Mouse (Mus musculus) spleen, adult 2 months (tissue): ENCODE measurements at regions not wholly inside any gene's neighbourhood (a gene's known extent, or its start where the extent isn't known, plus 50 kb on each side); places are given as distances from the start of the nearest gene placed in this dataset.

Experiments
- CTCF ChIP-seq: fragments of 200-500 bp; IDR thresholded peaks from 2 replicates; pipeline ENCODE4 v1.5.1; 2011; ENCODE audit warnings: mild to moderate bottlenecking, inconsistent platforms; ENCODE audit not compliant: insufficient read depth, insufficient read length, insufficient replicate concordance; ENCODE audit errors: extremely low read depth
- POLR2A ChIP-seq: fragments of 200-500 bp; IDR thresholded peaks from 2 replicates; pipeline ENCODE4 v1.6.1; 2011; ENCODE audit warnings: low read depth, low read length, inconsistent platforms

DNA sequence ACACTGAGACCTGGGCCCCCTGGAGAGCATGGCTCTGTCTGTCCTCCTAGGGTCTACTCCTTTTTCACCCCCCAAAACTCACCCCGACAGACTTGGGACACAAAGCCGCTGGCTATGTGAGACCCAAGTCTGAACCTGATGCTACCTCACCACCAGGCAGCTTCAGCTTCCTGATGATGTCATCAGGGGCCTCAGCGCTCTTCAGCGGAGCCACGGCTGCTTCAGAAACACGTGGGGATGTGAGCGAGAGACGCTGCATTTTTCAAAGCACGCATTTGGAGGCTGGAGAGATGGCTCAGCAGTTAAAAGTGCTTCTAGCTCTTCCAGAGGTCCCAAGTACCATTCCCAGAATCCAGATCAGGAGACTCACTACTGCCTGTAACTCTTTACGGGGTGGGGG is 72.3 kb upstream of the Ptpn1 start:
- TF ChIP-seq CTCF (no peak), POLR2A (no peak)
